Mouse (Mus musculus): Measurements from ENCODE around the gene Mmp17.

- no peak for TF ChIP-seq CTCF (IDR thresholded peaks at IDR 0.05; ENCODE audit: low read depth)
- TF ChIP-seq EP300 (IDR thresholded peaks at IDR 0.05; ENCODE audit: low read depth): no peak
These were observed 21.6 kb upstream of the Mmp17 start for GRCm38 (mm10) chr5:129562342-129562741.

All from heart, postnatal 0 days (tissue).